Mouse (Mus musculus): ENCODE measurements at regions not wholly inside any gene's neighbourhood (a gene's known extent, or its start where the extent isn't known, plus 50 kb on each side); places are given as distances from the start of the nearest gene placed in this dataset.

DNA sequence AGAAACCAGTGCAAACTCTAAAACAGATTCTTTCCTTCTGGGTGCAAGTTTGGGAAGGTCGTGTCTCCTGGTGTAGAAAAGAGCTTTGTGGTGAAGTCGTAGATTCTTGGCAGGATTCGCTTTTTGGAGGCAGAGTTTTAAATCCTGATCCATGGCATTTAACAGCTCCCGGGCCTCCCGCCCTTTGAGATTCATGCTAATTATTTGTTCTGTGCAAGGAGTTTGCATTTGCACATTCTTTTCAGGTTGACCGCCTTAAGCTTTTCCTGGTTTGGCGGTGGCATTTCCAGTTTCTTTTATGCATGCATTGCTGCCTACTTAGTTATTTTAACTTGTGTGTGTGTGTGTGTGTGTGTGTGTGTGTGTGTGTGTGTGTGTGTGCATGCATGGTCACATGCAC, 126.9 kb upstream of the A230072I06Rik start:
- DNase-seq, result no peak

GRCm38 (mm10) chr8:12152825-12153224, 125.8 kb upstream of the A230072I06Rik start:
- DNase-seq, result no peak

DNA sequence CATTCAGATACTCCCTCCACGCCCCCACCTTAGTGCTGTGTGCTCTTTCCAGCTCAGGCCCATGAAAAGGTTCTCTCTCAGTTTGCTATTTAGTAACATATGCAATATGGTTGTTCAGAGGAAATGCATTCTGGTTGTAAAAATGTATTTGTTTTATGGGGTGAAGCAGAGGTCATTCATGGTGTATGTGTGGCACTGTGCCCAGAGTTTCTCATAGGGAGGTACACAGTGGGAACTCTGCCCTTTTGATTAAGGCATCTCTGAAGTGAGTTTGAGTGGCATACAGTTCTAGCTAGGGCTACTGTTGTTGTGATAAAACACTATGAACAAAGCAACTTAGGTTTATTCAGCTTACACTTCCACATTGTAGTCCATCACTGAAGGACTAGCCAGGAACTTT, 121.7 kb upstream of the A230072I06Rik start:
- no peak for DNase-seq

- DNase-seq, result no peak
Measured at GRCm38 (mm10) chr8:12158188-12158587, 120.4 kb upstream of the A230072I06Rik start.

GRCm38 (mm10) chr8:12162921-12163705, 115.5 kb upstream of the A230072I06Rik start:
- DNase-seq, result no peak

- DNase-seq, result no peak
Measured at GRCm38 (mm10) chr8:12165487-12166152, 113.0 kb upstream of the A230072I06Rik start.

DNA sequence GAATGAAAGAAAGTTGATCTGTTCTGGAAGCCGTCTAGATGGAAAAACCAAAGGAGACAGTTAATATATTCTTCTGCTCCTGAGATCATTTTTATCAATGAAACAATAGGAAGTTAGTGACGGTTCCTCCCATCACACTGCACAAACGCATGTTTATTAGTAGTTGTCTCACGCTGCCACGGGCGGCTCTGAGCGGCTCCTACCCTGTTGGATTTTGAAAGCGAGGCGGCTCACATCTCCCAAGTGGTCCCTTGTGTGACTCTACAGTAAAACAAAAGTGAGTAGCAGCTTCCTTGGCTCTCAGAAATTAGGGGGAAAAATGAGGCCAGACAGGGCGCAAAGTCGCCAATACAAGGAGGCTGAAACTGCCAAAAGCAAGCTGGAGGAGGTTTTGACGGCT, 106.8 kb upstream of the A230072I06Rik start:
- DNase-seq, result no peak

- DNase-seq, result no peak
Measured at GRCm38 (mm10) chr8:12175496-12175895, 103.1 kb upstream of the A230072I06Rik start.

DNA sequence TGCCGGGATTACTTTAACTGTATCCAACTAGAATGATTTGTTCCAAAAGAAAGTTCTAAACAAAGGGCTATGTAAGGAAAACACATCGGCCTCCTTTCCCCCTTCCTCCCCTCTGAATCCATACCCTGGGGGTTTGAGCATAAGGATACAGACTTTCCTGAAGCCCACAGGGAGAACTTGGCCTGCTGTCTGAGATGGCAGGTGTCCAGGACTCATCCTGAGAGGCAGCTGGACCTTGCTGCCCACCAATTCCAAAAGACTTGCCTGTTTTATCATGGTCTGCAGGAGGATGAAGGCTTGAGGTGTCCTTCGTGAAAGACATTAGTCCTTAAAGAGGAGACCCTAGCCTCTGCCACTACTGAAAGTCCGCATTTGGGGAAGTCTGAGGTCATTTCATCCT, 94.0 kb upstream of the A230072I06Rik start:
- DNase-seq, result no peak

DNA sequence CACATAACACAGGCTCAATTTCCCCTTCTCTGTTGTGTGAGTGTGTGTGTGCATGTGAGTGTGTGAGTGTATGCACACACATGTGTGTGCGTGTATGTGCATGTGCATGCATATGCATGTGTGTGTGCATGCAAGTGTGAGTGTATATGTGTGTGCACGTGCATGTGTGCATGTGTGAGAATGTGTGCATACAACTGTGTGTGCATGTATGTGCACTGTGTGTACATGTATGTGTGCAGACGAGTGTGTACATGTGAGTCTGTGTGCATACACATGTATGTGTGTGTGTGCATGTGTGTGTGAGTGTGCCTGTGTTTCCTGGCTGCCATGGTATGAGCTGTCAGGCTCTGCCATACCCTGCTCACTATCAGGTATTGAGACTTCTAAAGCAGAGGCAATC, 91.3 kb upstream of the A230072I06Rik start:
- DNase-seq, result no peak

- no peak for DNase-seq
Measured at GRCm38 (mm10) chr8:12188451-12188850, 90.2 kb upstream of the A230072I06Rik start.

DNA sequence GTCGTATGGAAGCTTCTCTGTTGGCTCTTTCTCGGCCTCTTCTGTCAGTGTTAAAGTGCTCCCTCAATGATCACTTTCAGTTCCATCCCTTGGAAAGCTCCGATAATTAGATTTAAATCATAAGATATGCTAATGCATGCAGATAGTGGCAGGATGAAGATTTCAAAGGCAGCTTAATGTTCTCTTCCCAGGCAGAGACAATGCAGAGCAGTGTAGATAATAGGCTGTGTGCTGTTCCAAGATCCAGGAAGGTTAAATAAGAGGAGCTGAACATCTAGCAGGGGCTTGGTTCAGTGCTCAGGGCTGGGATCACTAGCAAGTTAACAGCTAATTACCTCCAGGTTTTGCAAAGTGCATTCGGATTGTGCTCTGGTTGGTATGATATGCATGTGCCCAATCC, 89.7 kb upstream of the A230072I06Rik start:
- no peak for DNase-seq

GRCm38 (mm10) chr8:12192006-12192405, 86.6 kb upstream of the A230072I06Rik start:
- DNase-seq, result peak; percentile 18

DNA sequence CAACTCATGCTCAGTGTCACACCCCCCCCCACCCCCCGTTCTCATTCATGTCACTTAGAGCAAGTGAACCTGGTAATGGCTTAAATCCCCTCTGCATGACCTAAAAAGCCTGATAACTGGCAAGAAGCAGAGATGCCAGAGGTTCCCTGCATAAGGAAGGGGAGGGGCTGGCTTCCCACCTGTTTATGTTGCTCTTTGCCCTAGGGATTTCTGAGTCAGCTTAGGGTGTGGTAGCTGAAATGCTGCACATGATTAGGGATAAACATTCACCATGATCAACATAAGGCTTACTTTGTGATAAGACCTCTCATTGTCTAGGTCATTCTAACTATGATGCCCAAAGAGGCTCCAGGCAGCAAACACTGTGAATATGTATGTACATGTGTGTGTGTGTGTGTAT, 72.7 kb upstream of the A230072I06Rik start:
- DNase-seq, result no peak

GRCm38 (mm10) chr8:12207412-12207811, 71.2 kb upstream of the A230072I06Rik start:
- DNase-seq, result no peak

DNA sequence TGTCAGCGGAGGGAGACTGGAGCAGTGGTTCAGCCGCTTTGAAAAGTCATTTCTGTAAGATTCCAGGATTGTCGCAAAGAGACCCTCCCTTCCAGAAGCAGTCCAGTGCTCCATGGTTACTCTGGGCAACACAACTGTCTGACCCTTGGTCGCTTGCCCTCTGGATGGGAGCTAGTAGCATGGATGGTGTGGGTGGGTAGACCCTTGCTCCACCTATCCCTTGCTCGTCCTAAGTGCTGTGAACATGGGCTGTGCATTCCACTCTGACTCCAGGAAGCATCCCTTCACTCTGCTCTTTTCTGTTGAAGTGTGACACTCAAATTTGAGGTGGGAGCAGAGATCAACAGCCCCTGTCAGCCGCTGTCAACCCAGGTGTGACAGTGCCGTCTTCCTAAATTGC, 64.8 kb upstream of the A230072I06Rik start:
- DNase-seq, result no peak

- DNase-seq, result no peak
Measured at GRCm38 (mm10) chr8:12214205-12215019, 64.2 kb upstream of the A230072I06Rik start.

DNA sequence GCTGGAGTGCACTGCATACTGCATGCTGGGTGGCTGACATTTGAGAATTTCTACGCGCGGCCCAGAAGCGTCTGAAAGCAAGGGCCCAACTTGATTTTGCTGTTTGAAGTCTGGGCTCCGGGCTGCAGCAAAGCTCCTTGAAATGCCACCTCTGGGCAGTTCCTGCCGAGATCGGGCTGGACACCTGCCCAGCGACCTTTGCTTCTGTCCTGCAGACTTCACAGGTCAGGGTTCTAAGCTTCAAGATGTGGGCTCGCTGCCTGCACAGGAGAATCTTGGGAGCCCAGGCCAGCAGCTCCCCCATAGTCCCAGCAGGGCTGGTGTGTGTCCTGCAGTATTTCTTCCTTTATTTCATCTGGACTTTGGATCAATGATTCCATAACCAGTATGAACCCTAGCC, 57.1 kb upstream of the A230072I06Rik start:
- no peak for DNase-seq

DNA sequence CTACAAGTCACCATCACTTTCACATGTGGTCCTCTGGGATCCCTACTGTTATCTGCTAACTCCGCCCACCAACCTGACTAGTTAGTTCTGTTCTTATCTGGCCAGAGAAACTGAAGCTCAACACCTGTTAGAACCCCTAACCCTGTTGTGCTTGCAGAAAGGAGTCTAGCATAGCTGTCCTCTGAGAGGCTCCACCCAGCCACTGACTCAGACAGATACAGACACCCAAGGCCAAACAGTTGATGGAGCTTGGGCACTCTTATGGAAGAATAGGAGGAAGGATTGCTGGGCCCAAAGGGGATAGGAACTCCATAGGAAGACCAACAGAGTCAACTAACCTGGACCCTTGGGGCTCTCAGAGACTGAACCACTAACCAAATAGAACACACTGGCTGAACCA, 55.2 kb upstream of the A230072I06Rik start:
- no peak for DNase-seq
